Mouse (Mus musculus): ENCODE results near the gene Olfr531.

Olfr531 gene

DNA sequence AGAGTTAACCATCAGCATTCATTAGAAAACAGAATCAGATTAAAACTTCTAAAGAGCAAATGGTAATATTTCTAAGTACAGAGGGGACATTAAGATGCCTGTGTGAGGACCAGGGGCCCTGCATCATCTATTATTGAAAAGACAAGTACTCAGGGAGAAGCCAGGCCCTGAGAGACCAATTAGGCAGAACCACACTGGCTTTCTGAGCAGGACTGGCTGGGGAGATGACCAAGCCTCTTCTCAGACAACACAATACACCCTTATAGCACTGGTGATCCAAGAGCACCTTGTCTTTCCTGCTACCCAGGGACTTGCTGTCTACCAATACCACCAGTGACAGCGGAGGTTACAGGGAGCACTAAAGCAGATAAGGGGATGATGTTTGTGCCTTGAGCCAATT, at the start of gene Olfr531:
Gene Olfr531, minus strand, starts transcription at position 101 of the 400 bp plus-strand sequence.
- no peak for DNase-seq (ENCODE audit: extremely low read depth, low read depth)

DNA sequence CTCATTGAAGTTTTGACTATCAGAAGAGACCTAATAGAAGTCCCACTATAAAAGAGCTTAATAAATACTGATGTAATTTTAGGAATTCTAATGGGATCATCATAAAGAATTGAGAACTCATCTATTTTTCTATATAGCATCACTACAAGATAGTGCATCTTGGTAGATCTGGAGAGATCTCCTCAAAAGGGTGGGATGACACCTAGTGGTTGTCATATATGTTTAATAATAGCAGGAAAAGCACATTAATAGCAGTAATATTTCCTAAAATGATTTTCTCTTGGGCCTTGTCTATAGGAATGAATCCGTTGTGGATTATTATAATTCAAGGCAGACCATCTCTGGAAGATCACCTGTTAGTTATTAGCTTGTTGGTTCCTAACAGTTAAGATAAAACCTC, 40.4 kb upstream of the Olfr531 start:
- no peak for DNase-seq (ENCODE audit: extremely low read depth, low read depth)

DNA sequence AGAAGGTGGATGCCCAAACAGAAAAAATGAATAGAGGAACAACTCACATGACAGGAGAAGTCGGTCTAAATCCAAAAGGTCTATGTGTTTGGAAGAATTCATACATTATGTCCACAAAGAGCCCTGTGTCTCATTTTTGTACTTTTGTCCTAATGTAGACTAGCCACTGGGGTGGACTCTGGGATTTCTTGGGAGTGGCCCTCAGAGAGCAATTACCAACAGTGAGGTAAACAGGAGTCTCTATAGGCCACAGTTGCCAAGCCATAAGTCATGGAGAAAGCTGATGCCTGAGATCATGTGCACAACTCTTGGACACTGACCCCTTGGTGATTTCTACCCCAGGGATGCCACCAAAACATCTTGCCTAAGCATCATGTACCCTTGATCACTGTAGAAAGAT, 18.8 kb upstream of the Olfr531 start, which contains the start of gene Olfr532:
Gene Olfr532, minus strand, starts transcription at position 101 of the 400 bp plus-strand sequence.
- DNase-seq (ENCODE audit: extremely low read depth, low read depth) = no peak

DNA sequence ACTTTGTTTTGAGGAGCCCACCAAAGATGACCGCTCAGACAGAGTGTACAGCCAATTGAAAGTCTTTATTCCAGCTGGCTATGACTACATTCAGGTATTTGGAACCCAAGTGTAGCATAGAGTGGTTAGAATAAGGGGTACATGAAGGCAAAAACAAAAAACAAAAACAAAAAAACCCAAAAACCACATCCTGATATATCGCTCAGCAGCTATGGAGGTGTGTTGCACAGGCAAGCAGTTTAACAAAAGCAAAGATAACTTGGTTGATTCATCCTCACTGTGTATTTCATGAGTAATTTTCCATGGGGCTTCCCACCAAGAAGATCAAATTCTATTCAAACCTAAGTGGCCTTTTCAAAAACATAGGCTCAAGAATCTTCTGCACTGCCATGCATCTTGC, 25.8 kb downstream of the Olfr531 start:
- no peak for DNase-seq (ENCODE audit: extremely low read depth, low read depth)

DNA sequence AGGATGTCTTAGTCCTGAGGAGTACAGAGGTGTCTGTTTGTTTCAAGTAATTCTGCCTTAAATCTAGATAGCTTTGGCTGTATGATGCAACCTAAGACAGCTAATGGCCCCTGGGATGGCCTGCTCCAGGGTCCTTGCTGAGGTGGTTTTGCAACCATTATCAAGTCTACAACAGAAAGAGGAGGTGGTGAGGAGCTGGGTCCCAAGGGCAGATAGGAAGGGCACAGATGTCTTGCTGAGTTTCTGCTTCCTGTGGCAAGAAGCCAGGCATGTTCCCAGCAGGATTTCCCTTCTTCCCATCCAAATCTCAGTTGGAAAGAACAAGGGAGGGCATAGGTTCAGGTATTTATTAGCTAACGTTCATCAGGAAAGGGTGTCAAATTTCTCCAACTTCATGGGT, 26.5 kb downstream of the Olfr531 start, which contains the start of gene Olfr530:
Gene Olfr530, minus strand, starts transcription at position 101 of the 400 bp plus-strand sequence.
- no peak for DNase-seq (ENCODE audit: extremely low read depth, low read depth)

DNA sequence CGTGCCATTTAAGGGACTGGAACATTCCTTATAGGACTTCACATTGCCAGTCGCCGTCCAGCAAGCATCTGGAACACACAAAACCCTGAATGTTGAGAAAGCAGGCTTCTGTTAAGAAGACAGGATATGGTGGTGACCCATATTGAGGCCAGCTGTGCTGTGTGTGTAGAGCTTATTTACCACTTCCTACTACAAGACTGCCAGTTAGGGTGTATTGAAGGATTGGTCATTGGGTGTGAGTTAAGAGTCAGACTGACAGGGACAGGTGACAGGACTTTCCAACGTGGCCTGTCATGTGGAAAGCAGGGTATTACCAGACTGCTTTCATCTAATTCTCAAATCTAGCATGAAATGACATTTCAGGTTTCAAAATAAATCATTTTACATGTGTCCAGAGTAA, 28.4 kb downstream of the Olfr531 start:
- no peak for DNase-seq (ENCODE audit: extremely low read depth, low read depth)

DNA sequence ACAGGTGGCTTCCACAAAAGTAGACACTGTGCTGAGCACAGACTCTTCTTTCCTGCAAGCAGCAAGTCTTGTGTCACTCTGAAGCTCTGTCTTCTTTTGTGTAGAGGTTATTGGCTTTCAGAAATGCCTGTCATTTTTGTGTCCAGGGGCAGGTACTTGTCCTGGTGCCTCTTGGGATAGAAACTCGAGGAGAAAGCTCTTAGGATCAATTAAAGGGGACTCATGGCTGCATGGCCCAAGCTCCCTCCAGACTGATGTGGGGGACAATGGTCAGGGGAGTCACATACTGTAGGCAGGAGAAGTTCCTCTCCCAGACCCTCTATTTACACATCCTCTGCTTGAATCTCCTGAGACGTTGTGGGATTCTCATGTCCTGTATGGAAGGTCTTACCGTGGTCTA, 41.1 kb downstream of the Olfr531 start, which contains the start of gene Olfr60:
Gene Olfr60, minus strand, starts transcription at position 101 of the 400 bp plus-strand sequence.
- DNase-seq (ENCODE audit: extremely low read depth, low read depth) = no peak

All from MEL-GATA-1-ER (cell line).